Mouse (Mus musculus) MEL (cell line): ENCODE measurements at regions not wholly inside any gene's neighbourhood (a gene's known extent, or its start where the extent isn't known, plus 50 kb on each side); places are given as distances from the start of the nearest gene placed in this dataset.

ENCODE experiments used
- CTCF ChIP-seq, 3 experiments: IDR thresholded peaks in 2 of 3; conservative IDR thresholded peaks in 1 of 3; 2 replicates each; pipeline ENCODE4 v1.5.1; 2011 to 2012; ENCODE audit warnings: low read length in 3 of 3, low read depth in 2 of 3, mild to moderate bottlenecking in 2 of 3, improper control_type of control experiment in 1 of 3, inconsistent platforms in 1 of 3, mixed read lengths in 1 of 3, moderate library complexity in 1 of 3; ENCODE audit not compliant: control insufficient read depth in 1 of 3, insufficient read depth in 1 of 3, poor library complexity in 1 of 3, severe bottlenecking in 1 of 3
- ETS1 ChIP-seq: IDR thresholded peaks from 2 replicates; pipeline ENCODE4 v1.6.1; 2012; ENCODE audit warnings: low read depth, mild to moderate bottlenecking, inconsistent platforms, low read length, improper control_type of control experiment, moderate library complexity
- MAX ChIP-seq: IDR thresholded peaks from 2 replicates; pipeline ENCODE4 v1.6.1; 2011; ENCODE audit warnings: low read length, improper control_type of control experiment
- MAZ ChIP-seq: IDR thresholded peaks from 2 replicates; pipeline ENCODE4 v1.6.1; 2012; ENCODE audit warnings: low read depth, mild to moderate bottlenecking, inconsistent platforms, low read length, improper control_type of control experiment
- MXI1 ChIP-seq: IDR thresholded peaks from 2 replicates; pipeline ENCODE4 v1.6.1; 2011; ENCODE audit warnings: mild to moderate bottlenecking, low read depth, low read length, improper control_type of control experiment
- MYC ChIP-seq: IDR thresholded peaks from 2 replicates; pipeline ENCODE4 v1.6.1; 2011; ENCODE audit warnings: low read depth, mild to moderate bottlenecking, low read length, improper control_type of control experiment, moderate library complexity
- POLR2A ChIP-seq, 2 experiments: IDR thresholded peaks; 2 replicates each; pipeline ENCODE4 v1.6.1; 2011 to 2012; ENCODE audit warnings: low read length in 2 of 2, mild to moderate bottlenecking in 2 of 2, control low read depth in 1 of 2, improper control_type of control experiment in 1 of 2, low read depth in 1 of 2, moderate library complexity in 1 of 2; ENCODE audit not compliant: control insufficient read depth in 1 of 2, insufficient read depth in 1 of 2, poor library complexity in 1 of 2
- POLR2AphosphoS2 ChIP-seq: IDR thresholded peaks from 2 replicates; pipeline ENCODE4 v1.6.1; 2011; ENCODE audit warnings: low read length, improper control_type of control experiment
- SIN3A ChIP-seq: IDR thresholded peaks from 2 replicates; pipeline ENCODE4 v1.6.1; 2012; ENCODE audit warnings: low read length, improper control_type of control experiment, inconsistent platforms
- USF2 ChIP-seq, 2 experiments: IDR thresholded peaks; 2 replicates each; pipeline ENCODE4 v1.6.1; 2011 to 2012; ENCODE audit warnings: improper control_type of control experiment in 2 of 2, low read length in 2 of 2, borderline replicate concordance in 1 of 2, inconsistent platforms in 1 of 2, low read depth in 1 of 2, mild to moderate bottlenecking in 1 of 2; ENCODE audit not compliant: insufficient read depth in 1 of 2

DNA sequence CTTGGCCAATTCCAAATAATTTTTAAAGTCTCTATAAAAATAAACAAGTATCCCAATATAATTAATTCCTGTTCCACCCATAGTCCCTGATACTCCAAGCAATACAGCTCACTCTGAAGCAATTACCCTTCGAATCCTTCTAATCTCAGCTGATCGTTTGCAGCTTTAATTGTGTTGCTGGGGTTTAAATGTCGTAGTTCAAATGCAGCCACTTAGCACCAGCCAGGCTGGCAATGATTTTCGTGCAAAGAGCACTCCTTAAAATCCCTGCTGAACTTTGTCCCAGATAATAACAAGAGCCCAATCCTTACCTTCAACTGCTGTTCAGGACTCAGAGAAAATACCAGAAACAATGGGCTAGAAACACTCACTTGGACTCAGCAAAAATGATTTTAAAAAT is 974.8 kb upstream of the A1bg start:
- no peak for TF ChIP-seq POLR2A (IDR thresholded peaks at IDR 0.05; ENCODE audit: control insufficient read depth in 1 of 2, insufficient read depth in 1 of 2, low read depth in 1 of 2, low read length in 2 of 2, poor library complexity in 1 of 2)
- no peak for TF ChIP-seq ETS1
- TF ChIP-seq MXI1, result no peak
- TF ChIP-seq CTCF (IDR thresholded peaks at IDR 0.05 in 2 of 3, conservative IDR thresholded peaks at IDR 0.05 in 1 of 3; ENCODE audit: control insufficient read depth in 1 of 3, insufficient read depth in 1 of 3, low read depth in 2 of 3, low read length in 3 of 3, poor library complexity in 1 of 3, severe bottlenecking in 1 of 3), result no peak
- no peak for TF ChIP-seq MAZ
- no peak for TF ChIP-seq USF2 (IDR thresholded peaks at IDR 0.05; ENCODE audit: borderline replicate concordance in 1 of 2, insufficient read depth in 1 of 2, low read depth in 1 of 2, low read length in 2 of 2)
- no peak for TF ChIP-seq SIN3A
- TF ChIP-seq MYC, result no peak
- no peak for TF ChIP-seq POLR2AphosphoS2
- no peak for TF ChIP-seq MAX
